Mouse (Mus musculus) heart, adult 2 months (tissue): ENCODE data around the gene Hist3h2a. TPM values are rescaled to one million over a fixed set of nuclear protein-coding genes. Genes with fewer than 3 reads are reported as not detected.

Experiments used
- DNase-seq, 2 experiments: peaks; one replicate each; pipeline ENCODE4 v3.0.0; 2021
- H3K27ac ChIP-seq: fragments of 200-600 bp; 2 replicates; pipeline ENCODE4 v1.8.1; 2022
- H3K27me3 ChIP-seq: fragments of 200-500 bp; 2 replicates; pipeline ENCODE4 v1.6.1; 2012; ENCODE audit warnings: mild to moderate bottlenecking, low read length, inconsistent platforms, mixed read lengths; ENCODE audit not compliant: control insufficient read depth, insufficient read depth
- H3K36me3 ChIP-seq: fragments of 200-500 bp; 2 replicates; pipeline ENCODE4 v1.6.1; 2012; ENCODE audit warnings: low read length, inconsistent platforms; ENCODE audit not compliant: control insufficient read depth, insufficient read depth
- H3K4me1 ChIP-seq: fragments of 200-500 bp; 2 replicates; pipeline ENCODE4 v1.6.1; 2011; ENCODE audit warnings: low read length; ENCODE audit not compliant: control insufficient read depth, insufficient read depth
- H3K4me3 ChIP-seq: fragments of 200-600 bp; 2 replicates; pipeline ENCODE4 v1.8.1; 2022
- H3K79me2 ChIP-seq: fragments of 200-500 bp; replicated peaks from 2 replicates; pipeline ENCODE4 v1.6.1; 2012; ENCODE audit warnings: mild to moderate bottlenecking, inconsistent platforms, low read length, moderate library complexity, mixed read lengths; ENCODE audit not compliant: control insufficient read depth, insufficient read depth
- H3K9ac ChIP-seq: fragments of 200-500 bp; 2 replicates; pipeline ENCODE4 v1.6.1; 2012; ENCODE audit warnings: low read depth, mild to moderate bottlenecking, control low read depth, inconsistent platforms, low read length, mixed read lengths
- CTCF ChIP-seq: fragments of 200-600 bp; IDR thresholded peaks from 2 replicates; pipeline ENCODE4 v1.8.1; 2022; ENCODE audit warnings: antibody characterized with exemption, mild to moderate bottlenecking, moderate library complexity
- EP300 ChIP-seq: fragments of 200-500 bp; IDR thresholded peaks from 2 replicates; pipeline ENCODE4 v1.6.1; 2011; ENCODE audit warnings: low read depth, low read length, control low read depth; ENCODE audit not compliant: insufficient read depth
- POLR2A ChIP-seq: fragments of 200-500 bp; IDR thresholded peaks from 2 replicates; pipeline ENCODE4 v1.6.1; 2011; ENCODE audit warnings: mild to moderate bottlenecking, low read depth, low read length, control low read depth; ENCODE audit not compliant: insufficient read depth
- WGBS: fragments of 180-500 bp; shearing (Covaris S2); methylation state at CpG from one replicate; pipeline ENCODE4 v1.1.7; 2018; 5-methylcytosine and 5-hydroxymethylcytosine counted together
- intact Hi-C: fragments of 180-260 bp; cut with DNase I; formaldehyde crosslinking; loops from one replicate; pipeline ENCODE4 v1.15.1; 2025
- polyA plus RNA-seq: library from polyadenylated mRNA; depleted of rRNA; stranded (reverse); fragments of >200 nt; gene quantifications from 2 replicates; pipeline ENCODE4 v1.2.3, GENCODE M21; 2012
- total RNA-seq, 2 experiments: library from RNA; stranded (reverse); gene quantifications; 2 replicates each; pipeline ENCODE4 v1.2.3; 2021

Hist3h2a gene
- total and polyA plus RNA-seq, 3 experiments = 13.6 to 15.4 (median 14.0) TPM

GRCm38 (mm10) chr11:58979661-58980060 lies 25.2 kb downstream of the Hist3h2a start:
- WGBS = 33% methylated on average over 7 of the region's 7 CpGs
- peak in 1 of 2 experiments; percentile 57 for DNase-seq
- peaks cover 7% of the 10 kb centered on the region for H3K79me2 ChIP-seq
- H3K27ac ChIP-seq = peak overlapping the region; percentile 92
- peaks cover 6% of the 10 kb centered on the region for H3K36me3 ChIP-seq
- H3K9ac ChIP-seq = peak overlapping the region; percentile 31
- H3K27me3 ChIP-seq = no peaks in the 10 kb centered on the region
- intact Hi-C loops = loop anchor here (2.0 to 10.0 kb wide), 2 partner anchors 17 to 225 kb away; partner anchors contain the start of genes 2310033P09Rik and Mrpl55
- peak overlapping the region; percentile 95 for H3K4me3 ChIP-seq
- TF ChIP-seq EP300 (no peak), POLR2A (0 out of 2 replicates have a peak, but pooled peaks have one; percentile 16)
- H3K4me1 ChIP-seq = peaks cover 23% of the 10 kb centered on the region

GRCm38 (mm10) chr11:58980381-58980990 lies 26.0 kb downstream of the Hist3h2a start:
- TF ChIP-seq CTCF = no peak
- 27% methylated on average over 5 of the region's 5 CpGs for WGBS
- no peaks in the 10 kb centered on the region for H3K27me3 ChIP-seq
- intact Hi-C loops = no loop called here
- peaks cover 7% of the 10 kb centered on the region for H3K79me2 ChIP-seq
- H3K9ac ChIP-seq = no peak overlapping the region
- no peak overlapping the region for H3K4me3 ChIP-seq
- H3K36me3 ChIP-seq = peaks cover 6% of the 10 kb centered on the region
- peak in 1 of 2 experiments; percentile 4 for DNase-seq
- H3K4me1 ChIP-seq = peaks cover 26% of the 10 kb centered on the region
- no peak overlapping the region; the same call in 1 of the 2 replicates for H3K27ac ChIP-seq

GRCm38 (mm10) chr11:58981541-58982447 lies 27.3 kb downstream of the Hist3h2a start:
- H3K27ac ChIP-seq = peak overlapping the region; percentile 26

GRCm38 (mm10) chr11:58982471-58983097 lies 28.1 kb downstream of the Hist3h2a start:
- Histone ChIP-seq H3K9ac (no peak overlapping the region), H3K4me3 (no peak overlapping the region), H3K36me3 (peaks cover 8% of the 10 kb centered on the region), H3K4me1 (peaks cover 32% of the 10 kb centered on the region), H3K27me3 (no peaks in the 10 kb centered on the region), H3K27ac (peak overlapping the region; percentile 26), H3K79me2 (peaks cover 3% of the 10 kb centered on the region)
- no peak for TF ChIP-seq CTCF
- no peak for TF ChIP-seq EP300
- no peak for TF ChIP-seq POLR2A
- no peak for DNase-seq
- intact Hi-C loops = no loop called here
- WGBS = 79% methylated on average over 18 of the region's 18 CpGs

More at GRCm38 (mm10) chr11:58981541-58982447, 27.3 kb downstream of the Hist3h2a start:
- intact Hi-C loops = no loop called here
- Histone ChIP-seq H3K9ac (no peak overlapping the region), H3K4me1 (peaks cover 32% of the 10 kb centered on the region), H3K4me3 (no peak overlapping the region), H3K79me2 (peaks cover 7% of the 10 kb centered on the region), H3K36me3 (peaks cover 8% of the 10 kb centered on the region), H3K27me3 (no peaks in the 10 kb centered on the region)
- peak; percentile 45; the same call in 1 of the 2 replicates for TF ChIP-seq EP300
- 0 out of 2 replicates have a peak, but pooled peaks have one; percentile 15 for TF ChIP-seq POLR2A
- TF ChIP-seq CTCF = peak; percentile 76
- WGBS = 34% methylated on average over 14 of the region's 14 CpGs
- DNase-seq = peak; percentile 75 to 86

- TF ChIP-seq EP300 = peak; percentile 9; the same call in 1 of the 2 replicates
- no peak for TF ChIP-seq POLR2A
- Histone ChIP-seq H3K27ac (peak overlapping the region; percentile 77), H3K4me1 (peaks cover 32% of the 10 kb centered on the region), H3K79me2 (peaks cover 3% of the 10 kb centered on the region), H3K9ac (0 out of 2 replicates have a peak overlapping the region, but pooled peaks have one; percentile 28), H3K27me3 (no peaks in the 10 kb centered on the region), H3K4me3 (no peak overlapping the region), H3K36me3 (peaks cover 8% of the 10 kb centered on the region)
- intact Hi-C loops = no loop called here
- 48% methylated on average over 6 of the region's 6 CpGs for WGBS
- no peak for DNase-seq
Observed at GRCm38 (mm10) chr11:58983691-58984341, 29.3 kb downstream of the Hist3h2a start.
